Mouse (Mus musculus) limb, embryonic 15.5 days (tissue): ENCODE data around the gene Notch3. TPM values are rescaled to one million over a fixed set of nuclear protein-coding genes. Genes with fewer than 3 reads are reported as not detected.
"Not testable (repeated sequence)": the region's sequence is repeated elsewhere in the genome, so short reads cannot be mapped to it uniquely, and the experiment has no call there.

ENCODE experiments used
- ATAC-seq: fragments of 200-750 bp; cut with Nextera tagmentation; 2 replicates; pipeline ENCODE4 v1.8.0; 2017; ENCODE audit warnings: low read depth, moderate TSS enrichment; ENCODE audit not compliant: insufficient number of reproducible peaks, low FRiP score, low TSS enrichment
- H3K27ac ChIP-seq: fragments of 300-500 bp; sonication (generic); 2 replicates; pipeline ENCODE4 v1.5.1; 2015; ENCODE audit warnings: moderate library complexity, mild to moderate bottlenecking, inconsistent platforms
- H3K27me3 ChIP-seq: fragments of 300-500 bp; sonication (generic); 2 replicates; pipeline ENCODE4 v1.6.1; 2015; ENCODE audit warnings: inconsistent platforms
- H3K36me3 ChIP-seq: fragments of 300-500 bp; sonication (generic); 2 replicates; pipeline ENCODE4 v1.6.1; 2015; ENCODE audit warnings: inconsistent platforms
- H3K4me1 ChIP-seq: fragments of 300-500 bp; sonication (generic); 2 replicates; pipeline ENCODE4 v1.6.1; 2015; ENCODE audit warnings: inconsistent platforms
- H3K4me2 ChIP-seq: fragments of 300-500 bp; sonication (generic); 2 replicates; pipeline ENCODE4 v1.6.1; 2015; ENCODE audit warnings: mild to moderate bottlenecking, inconsistent platforms
- H3K4me3 ChIP-seq: fragments of 300-500 bp; sonication (generic); 2 replicates; pipeline ENCODE4 v1.5.1; 2015; ENCODE audit warnings: mild to moderate bottlenecking, inconsistent platforms
- H3K9ac ChIP-seq: fragments of 300-500 bp; sonication (generic); 2 replicates; pipeline ENCODE4 v1.6.1; 2015; ENCODE audit warnings: inconsistent platforms
- H3K9me3 ChIP-seq: fragments of 300-500 bp; sonication (generic); 2 replicates; pipeline ENCODE4 v1.6.1; 2016; ENCODE audit warnings: inconsistent platforms
- WGBS: fragments of 180-500 bp; shearing (Covaris S2); methylation state at CpG from one replicate; pipeline ENCODE4 v1.1.7; 2015; 5-methylcytosine and 5-hydroxymethylcytosine counted together
- polyA plus RNA-seq: library from polyadenylated mRNA; unstranded; fragments of >200 nt; fragmentation: Nextera tagmentation; extraction: Ambion mirVana; gene quantifications from 2 replicates; pipeline ENCODE4 v1.2.1, GENCODE M21; 2015

Notch3 gene
- polyA plus RNA-seq, 1 experiment from 2014 or later = 17.5 TPM

GRCm38 (mm10) chr17:32127195-32127594, 39.5 kb downstream of the Notch3 start:
- Histone ChIP-seq H3K36me3 (peaks cover 63% of the 10 kb centered on the region), H3K4me2 (no peak overlapping the region), H3K4me3 (no peak overlapping the region), H3K9ac (no peak overlapping the region), H3K9me3 (no peaks in the 10 kb centered on the region), H3K27me3 (no peaks in the 10 kb centered on the region), H3K27ac (no peak overlapping the region), H3K4me1 (no peaks in the 10 kb centered on the region)
- WGBS = 95% methylated on average over 2 of the region's 2 CpGs
- ATAC-seq = no peak

GRCm38 (mm10) chr17:32125407-32125806, 41.2 kb downstream of the Notch3 start:
- no peak overlapping the region for H3K27ac ChIP-seq
- ATAC-seq = no peak
- no peak overlapping the region for H3K9ac ChIP-seq
- no peak overlapping the region for H3K4me3 ChIP-seq
- no peak overlapping the region for H3K4me2 ChIP-seq
- no peaks in the 10 kb centered on the region; the same call in 1 of the 2 replicates for H3K4me1 ChIP-seq
- H3K9me3 ChIP-seq = no peaks in the 10 kb centered on the region
- H3K27me3 ChIP-seq = no peaks in the 10 kb centered on the region
- H3K36me3 ChIP-seq = peaks cover 54% of the 10 kb centered on the region
- 81% methylated on average over 3 of the region's 3 CpGs for WGBS

GRCm38 (mm10) chr17:32123545-32123944, 43.1 kb downstream of the Notch3 start:
- no peaks in the 10 kb centered on the region for H3K27me3 ChIP-seq
- no peak overlapping the region for H3K9ac ChIP-seq
- H3K4me1 ChIP-seq = peaks cover 6% of the 10 kb centered on the region
- peaks cover 47% of the 10 kb centered on the region for H3K36me3 ChIP-seq
- H3K9me3 ChIP-seq = no peaks in the 10 kb centered on the region
- ATAC-seq = no peak
- no peak overlapping the region for H3K4me2 ChIP-seq
- 92% methylated on average over 4 of the region's 4 CpGs for WGBS
- H3K27ac ChIP-seq = no peak overlapping the region
- H3K4me3 ChIP-seq = no peak overlapping the region

- H3K27me3 ChIP-seq = no peaks in the 10 kb centered on the region
- no peak overlapping the region for H3K27ac ChIP-seq
- 77% methylated on average over 14 of the region's 14 CpGs for WGBS
- H3K9ac ChIP-seq = no peak overlapping the region
- H3K4me1 ChIP-seq = peaks cover 15% of the 10 kb centered on the region
- H3K4me2 ChIP-seq = no peak overlapping the region
- no peaks in the 10 kb centered on the region for H3K9me3 ChIP-seq
- peaks cover 44% of the 10 kb centered on the region for H3K36me3 ChIP-seq
- no peak for ATAC-seq
- H3K4me3 ChIP-seq = no peak overlapping the region
These were observed 44.1 kb downstream of the Notch3 start for GRCm38 (mm10) chr17:32122587-32122970.

- no peak overlapping the region for H3K4me2 ChIP-seq
- WGBS = 79% methylated on average over 19 of the region's 19 CpGs
- no peak overlapping the region for H3K9ac ChIP-seq
- ATAC-seq = no peak
- H3K36me3 ChIP-seq = peaks cover 38% of the 10 kb centered on the region
- no peak overlapping the region for H3K27ac ChIP-seq
- no peak overlapping the region for H3K4me3 ChIP-seq
- no peaks in the 10 kb centered on the region for H3K27me3 ChIP-seq
- no peaks in the 10 kb centered on the region for H3K9me3 ChIP-seq
- H3K4me1 ChIP-seq = peaks cover 20% of the 10 kb centered on the region
These were observed 44.6 kb downstream of the Notch3 start for GRCm38 (mm10) chr17:32121833-32122586.

- Histone ChIP-seq H3K9me3 (no peaks in the 10 kb centered on the region), H3K4me3 (no peak overlapping the region), H3K4me2 (no peak overlapping the region), H3K27me3 (no peaks in the 10 kb centered on the region), H3K36me3 (peaks cover 32% of the 10 kb centered on the region), H3K9ac (no peak overlapping the region), H3K4me1 (peaks cover 24% of the 10 kb centered on the region), H3K27ac (no peak overlapping the region)
- WGBS = 76% methylated on average over 9 of the region's 9 CpGs
- ATAC-seq = no peak
These were observed 45.7 kb downstream of the Notch3 start for GRCm38 (mm10) chr17:32120771-32121532.

- Histone ChIP-seq H3K9ac (no peak overlapping the region), H3K36me3 (peaks cover 25% of the 10 kb centered on the region), H3K4me2 (no peak overlapping the region), H3K9me3 (no peaks in the 10 kb centered on the region), H3K4me1 (peaks cover 28% of the 10 kb centered on the region), H3K27ac (no peak overlapping the region), H3K4me3 (no peak overlapping the region), H3K27me3 (peaks cover 3% of the 10 kb centered on the region)
- 70% methylated on average over 16 of the region's 16 CpGs for WGBS
- no peak for ATAC-seq
These were observed 47.5 kb downstream of the Notch3 start for GRCm38 (mm10) chr17:32119196-32119595.

GRCm38 (mm10) chr17:32118484-32118883, 48.2 kb downstream of the Notch3 start:
- no peak for ATAC-seq
- Histone ChIP-seq H3K4me1 (peaks cover 35% of the 10 kb centered on the region), H3K9me3 (no peaks in the 10 kb centered on the region), H3K27ac (0 out of 2 replicates have a peak overlapping the region, but pooled peaks have one; percentile 33), H3K27me3 (peaks cover 11% of the 10 kb centered on the region), H3K4me2 (peak overlapping the region; percentile 44), H3K9ac (no peak overlapping the region), H3K36me3 (peaks cover 18% of the 10 kb centered on the region), H3K4me3 (no peak overlapping the region)
- 16% methylated on average over 3 of the region's 3 CpGs for WGBS

- H3K4me3 ChIP-seq = peak overlapping the region; percentile 11; the same call in 1 of the 2 replicates
- H3K9me3 ChIP-seq, H3K9ac ChIP-seq: not testable (repeated sequence)
- H3K27me3 ChIP-seq = peaks cover 15% of the 10 kb centered on the region
- ATAC-seq = 0 out of 2 replicates have a peak, but pooled peaks have one; percentile 1
- 6% methylated on average over 13 of the region's 13 CpGs for WGBS
- H3K27ac ChIP-seq = 0 out of 2 replicates have a peak overlapping the region, but pooled peaks have one; percentile 33
- peaks cover 15% of the 10 kb centered on the region for H3K36me3 ChIP-seq
- peaks cover 40% of the 10 kb centered on the region for H3K4me1 ChIP-seq
- peak overlapping the region; percentile 44 for H3K4me2 ChIP-seq
These were observed 48.7 kb downstream of the Notch3 start for GRCm38 (mm10) chr17:32117872-32118421.

GRCm38 (mm10) chr17:32117287-32117871, 49.3 kb downstream of the Notch3 start:
- WGBS = 29% methylated on average over 5 of the region's 5 CpGs

GRCm38 (mm10) chr17:32116586-32117286, 49.9 kb downstream of the Notch3 start:
- Histone ChIP-seq H3K4me1 (peaks cover 40% of the 10 kb centered on the region), H3K27me3 (peaks cover 16% of the 10 kb centered on the region), H3K4me3 (no peak overlapping the region), H3K9me3 (no peaks in the 10 kb centered on the region), H3K9ac (no peak overlapping the region), H3K4me2 (no peak overlapping the region), H3K36me3 (peaks cover 3% of the 10 kb centered on the region), H3K27ac (no peak overlapping the region)
- WGBS = 83% methylated on average over 6 of the region's 6 CpGs
- no peak for ATAC-seq

More at GRCm38 (mm10) chr17:32117287-32117871, 49.3 kb downstream of the Notch3 start:
- Histone ChIP-seq H3K36me3 (peaks cover 10% of the 10 kb centered on the region), H3K27me3 (peaks cover 16% of the 10 kb centered on the region), H3K9me3 (no peaks in the 10 kb centered on the region), H3K9ac (no peak overlapping the region), H3K27ac (no peak overlapping the region), H3K4me3 (no peak overlapping the region), H3K4me1 (peaks cover 40% of the 10 kb centered on the region), H3K4me2 (no peak overlapping the region)
- ATAC-seq = peak; percentile 58
